Mouse (Mus musculus): ENCODE results near the gene Plekhj1.

Plekhj1 gene

GRCm38 (mm10) chr10:80748609-80749008 is 49.8 kb downstream of the Plekhj1 start:
- DNase-seq (ENCODE audit: low spot score in 2 of 2) = no peak

- peak in 1 of 2 experiments; percentile 70 for DNase-seq (ENCODE audit: low spot score in 2 of 2)
These were observed 51.0 kb downstream of the Plekhj1 start for GRCm38 (mm10) chr10:80747410-80747809.
